Mouse (Mus musculus) limb, embryonic 14.5 days (tissue): ENCODE data around the gene Pla1a. TPM values are rescaled to one million over a fixed set of nuclear protein-coding genes. Genes with fewer than 3 reads are reported as not detected.

Experiments
- ATAC-seq: fragments of 200-750 bp; cut with Nextera tagmentation; 2 replicates; pipeline ENCODE4 v1.8.0; 2017; ENCODE audit warnings: low read depth, moderate number of reproducible peaks, moderate TSS enrichment; ENCODE audit not compliant: low FRiP score
- DNase-seq: peaks from one replicate; pipeline ENCODE4 v3.0.0-alpha.2; 2015; ENCODE audit warnings: low spot score
- H3K27ac ChIP-seq: fragments of 300-500 bp; sonication (generic); replicated peaks from 2 replicates; pipeline ENCODE4 v1.5.1; 2014; ENCODE audit warnings: low read depth, mild to moderate bottlenecking, low read length, moderate library complexity, mixed read lengths
- H3K27me3 ChIP-seq: fragments of 300-500 bp; sonication (generic); 2 replicates; pipeline ENCODE4 v1.6.1; 2014; ENCODE audit warnings: low read length, mixed read lengths; ENCODE audit not compliant: control insufficient read depth, insufficient read depth
- H3K36me3 ChIP-seq: fragments of 300-500 bp; sonication (generic); 2 replicates; pipeline ENCODE4 v1.6.1; 2014; ENCODE audit warnings: mild to moderate bottlenecking, low read length, moderate library complexity, mixed read lengths; ENCODE audit not compliant: control insufficient read depth, insufficient read depth
- H3K4me1 ChIP-seq: fragments of 300-500 bp; sonication (generic); 2 replicates; pipeline ENCODE4 v1.6.1; 2014; ENCODE audit warnings: antibody characterized with exemption, low read length, mixed read lengths; ENCODE audit not compliant: control insufficient read depth, insufficient read depth
- H3K4me2 ChIP-seq: fragments of 300-500 bp; sonication (generic); replicated peaks from 2 replicates; pipeline ENCODE4 v1.6.1; 2014; ENCODE audit warnings: low read depth, mild to moderate bottlenecking, low read length, moderate library complexity; ENCODE audit not compliant: severe bottlenecking
- H3K4me3 ChIP-seq: fragments of 300-500 bp; sonication (generic); replicated peaks from 2 replicates; pipeline ENCODE4 v1.5.1; 2014; ENCODE audit warnings: low read length
- H3K9ac ChIP-seq: fragments of 300-500 bp; sonication (generic); 2 replicates; pipeline ENCODE4 v1.6.1; 2014; ENCODE audit warnings: mild to moderate bottlenecking, low read depth, low read length, moderate library complexity; ENCODE audit not compliant: severe bottlenecking
- H3K9me3 ChIP-seq: fragments of 300-500 bp; sonication (generic); 2 replicates; pipeline ENCODE4 v1.6.1; 2016; ENCODE audit warnings: low read length; ENCODE audit not compliant: control insufficient read depth
- POLR2A ChIP-seq: fragments of 200-500 bp; IDR thresholded peaks from 2 replicates; pipeline ENCODE4 v1.8.0; 2012; ENCODE audit warnings: inconsistent platforms, mild to moderate bottlenecking, moderate library complexity, borderline replicate concordance; ENCODE audit not compliant: insufficient read depth, insufficient read length; ENCODE audit errors: extremely low read depth
- WGBS: fragments of 180-500 bp; shearing (Covaris S2); extraction: QIAGEN DNeasy Blood & Tissue Kit; methylation state at CpG from one replicate; pipeline ENCODE4 v1.1.7; 2014; 5-methylcytosine and 5-hydroxymethylcytosine counted together
- polyA plus RNA-seq, 2 experiments: library from polyadenylated mRNA; depleted of rRNA in 1 of 2; stranded (reverse) in 1 of 2; unstranded in 1 of 2; fragments of >200 nt; fragmentation: Nextera tagmentation in 1 of 2; extraction: Ambion mirVana in 1 of 2; gene quantifications; 2 replicates each; pipeline versions ENCODE4 v1.2.1 to v1.2.3; 2012 to 2014

Gene Pla1a
- polyA plus RNA-seq, 2 experiments = 0.36 to 0.85 TPM

GRCm38 (mm10) chr16:38389284-38389893 lies 43.6 kb downstream of the Pla1a start:
- Histone ChIP-seq H3K9me3 (no peaks in the 10 kb centered on the region), H3K27me3 (no peaks in the 10 kb centered on the region), H3K4me1 (no peaks in the 10 kb centered on the region), H3K9ac (no peak overlapping the region), H3K4me2 (no peak overlapping the region), H3K36me3 (no peaks in the 10 kb centered on the region), H3K27ac (no peak overlapping the region), H3K4me3 (no peak overlapping the region)
- no peak for DNase-seq
- WGBS = 76% methylated on average over 8 of the region's 8 CpGs
- no peak for TF ChIP-seq POLR2A
- no peak for ATAC-seq

GRCm38 (mm10) chr16:38388757-38389156 lies 44.2 kb downstream of the Pla1a start:
- Histone ChIP-seq H3K9me3 (no peaks in the 10 kb centered on the region), H3K36me3 (no peaks in the 10 kb centered on the region), H3K4me2 (no peak overlapping the region), H3K4me1 (no peaks in the 10 kb centered on the region), H3K27me3 (no peaks in the 10 kb centered on the region), H3K27ac (no peak overlapping the region), H3K9ac (no peak overlapping the region), H3K4me3 (no peak overlapping the region)
- WGBS = 69% methylated on average over 6 of the region's 6 CpGs
- no peak for TF ChIP-seq POLR2A
- no peak for ATAC-seq
- DNase-seq = no peak

- 79% methylated on average over 6 of the region's 6 CpGs for WGBS
- H3K27ac ChIP-seq = no peak overlapping the region
- TF ChIP-seq POLR2A = no peak
Observed at GRCm38 (mm10) chr16:38387389-38387788, 45.6 kb downstream of the Pla1a start.

GRCm38 (mm10) chr16:38385700-38386099 lies 47.2 kb downstream of the Pla1a start:
- 95% methylated on average over 4 of the region's 4 CpGs for WGBS
- H3K36me3 ChIP-seq = no peaks in the 10 kb centered on the region
- H3K4me1 ChIP-seq = no peaks in the 10 kb centered on the region
- H3K4me3 ChIP-seq = no peak overlapping the region
- no peak for TF ChIP-seq POLR2A
- H3K9me3 ChIP-seq = no peaks in the 10 kb centered on the region
- H3K9ac ChIP-seq = no peak overlapping the region
- no peak overlapping the region for H3K4me2 ChIP-seq
- H3K27me3 ChIP-seq = no peaks in the 10 kb centered on the region
- ATAC-seq (no peak), DNase-seq (no peak)
- no peak overlapping the region for H3K27ac ChIP-seq

More at GRCm38 (mm10) chr16:38387389-38387788, 45.6 kb downstream of the Pla1a start:
- ATAC-seq (no peak), DNase-seq (no peak)
- no peaks in the 10 kb centered on the region for H3K27me3 ChIP-seq
- H3K36me3 ChIP-seq = no peaks in the 10 kb centered on the region
- H3K9ac ChIP-seq = no peak overlapping the region
- H3K4me1 ChIP-seq = no peaks in the 10 kb centered on the region
- H3K4me2 ChIP-seq = no peak overlapping the region
- H3K4me3 ChIP-seq = no peak overlapping the region
- H3K9me3 ChIP-seq = no peaks in the 10 kb centered on the region

GRCm38 (mm10) chr16:38385184-38385634 lies 47.7 kb downstream of the Pla1a start:
- H3K27me3 ChIP-seq = no peaks in the 10 kb centered on the region
- H3K36me3 ChIP-seq = no peaks in the 10 kb centered on the region
- ATAC-seq (no peak), DNase-seq (no peak)
- no peaks in the 10 kb centered on the region for H3K4me1 ChIP-seq
- no peaks in the 10 kb centered on the region for H3K9me3 ChIP-seq
- H3K27ac ChIP-seq = no peak overlapping the region
- H3K4me2 ChIP-seq = no peak overlapping the region
- no peak overlapping the region for H3K4me3 ChIP-seq
- no peak overlapping the region for H3K9ac ChIP-seq
- TF ChIP-seq POLR2A = no peak
- WGBS = 87% methylated on average over 6 of the region's 6 CpGs
